Mouse (Mus musculus) spleen, adult 2 months (tissue): Measurements from ENCODE around the gene Tepsin. TPM values are rescaled to one million over a fixed set of nuclear protein-coding genes. Genes with fewer than 3 reads are reported as not detected.

Experiments
- DNase-seq, 2 experiments: peaks; one replicate each; pipeline versions ENCODE4 v3.0.0 to v3.0.0-alpha.2; 2012 to 2021; ENCODE audit warnings: low spot score in 2 of 2, low read depth in 1 of 2
- H3K27ac ChIP-seq: fragments of 200-500 bp; 2 replicates; pipeline ENCODE4 v1.5.1; 2012; ENCODE audit warnings: low read length, inconsistent platforms; ENCODE audit not compliant: insufficient read depth
- H3K27me3 ChIP-seq: fragments of 200-500 bp; 2 replicates; pipeline ENCODE4 v1.6.1; 2012; ENCODE audit warnings: mild to moderate bottlenecking, moderate library complexity, low read length, inconsistent platforms; ENCODE audit not compliant: control insufficient read depth, insufficient read depth
- H3K36me3 ChIP-seq: fragments of 200-500 bp; 2 replicates; pipeline ENCODE4 v1.6.1; 2012; ENCODE audit warnings: mild to moderate bottlenecking, low read length, inconsistent platforms; ENCODE audit not compliant: control insufficient read depth, insufficient read depth
- H3K4me1 ChIP-seq: fragments of 200-500 bp; 2 replicates; pipeline ENCODE4 v1.6.1; 2011; ENCODE audit warnings: inconsistent platforms; ENCODE audit not compliant: control insufficient read depth, insufficient read depth, insufficient read length
- H3K4me3 ChIP-seq: fragments of 200-500 bp; 2 replicates; pipeline ENCODE4 v1.5.1; 2011; ENCODE audit warnings: mild to moderate bottlenecking, inconsistent platforms; ENCODE audit not compliant: insufficient read depth, insufficient read length; ENCODE audit errors: extremely low read depth
- CTCF ChIP-seq: fragments of 200-500 bp; IDR thresholded peaks from 2 replicates; pipeline ENCODE4 v1.5.1; 2011; ENCODE audit warnings: mild to moderate bottlenecking, inconsistent platforms; ENCODE audit not compliant: insufficient read depth, insufficient read length, insufficient replicate concordance; ENCODE audit errors: extremely low read depth
- POLR2A ChIP-seq: fragments of 200-500 bp; IDR thresholded peaks from 2 replicates; pipeline ENCODE4 v1.6.1; 2011; ENCODE audit warnings: low read depth, low read length, inconsistent platforms
- WGBS: fragments of 180-500 bp; shearing (Covaris S2); methylation state at CpG from one replicate; pipeline ENCODE4 v1.1.7; 2018; 5-methylcytosine and 5-hydroxymethylcytosine counted together
- polyA plus RNA-seq: library from polyadenylated mRNA; depleted of rRNA; stranded (reverse); fragments of >200 nt; gene quantifications from 2 replicates; pipeline ENCODE4 v1.2.3, GENCODE M21; 2012; rRNA removed

Gene Tepsin
- 34.3 and 44.0 TPM in 2 replicates for polyA plus RNA-seq

GRCm38 (mm10) chr11:120098588-120099511 is at the start of gene Tepsin, which contains the start of gene Ndufaf8:
Tepsin (minus strand) TSS chr11:120098731.
Ndufaf8 (plus strand) TSS chr11:120098928.
- under 1% methylated on average over 77 of the region's 77 CpGs for WGBS
- Histone ChIP-seq H3K27me3 (no peaks in the 10 kb centered on the region), H3K4me3 (peak within 1 kb of the TSS; percentile 87), H3K36me3 (peaks cover 15% of the 10 kb centered on the region), H3K27ac (peak within 1 kb of the TSS; percentile 73), H3K4me1 (peaks cover 14% of the 10 kb centered on the region; the same call in 1 of the 2 replicates)
- TF ChIP-seq CTCF (no peak), POLR2A (peak; percentile 79)
- DNase-seq, result peak; percentile 92 to 97

- no peak for DNase-seq
- no peak overlapping the region for H3K4me3 ChIP-seq
- peaks cover 18% of the 10 kb centered on the region for H3K36me3 ChIP-seq
- no peak for TF ChIP-seq POLR2A
- no peak for TF ChIP-seq CTCF
- no peak overlapping the region for H3K27ac ChIP-seq
- no peaks in the 10 kb centered on the region for H3K27me3 ChIP-seq
- H3K4me1 ChIP-seq, result peaks cover 9% of the 10 kb centered on the region; the same call in 1 of the 2 replicates
- WGBS, result 76% methylated on average over 13 of the region's 13 CpGs
These were observed 45.4 kb upstream of the Tepsin start for GRCm38 (mm10) chr11:120143708-120144497.

GRCm38 (mm10) chr11:120142601-120143051 is 44.1 kb upstream of the Tepsin start:
- Histone ChIP-seq H3K27ac (no peak overlapping the region), H3K27me3 (no peaks in the 10 kb centered on the region), H3K4me1 (peaks cover 9% of the 10 kb centered on the region; the same call in 1 of the 2 replicates), H3K36me3 (peaks cover 23% of the 10 kb centered on the region), H3K4me3 (no peak overlapping the region)
- WGBS, result 23% methylated on average over 3 of the region's 3 CpGs
- TF ChIP-seq POLR2A (no peak), CTCF (no peak)
- DNase-seq, result peak in 1 of 2 experiments; percentile 32

GRCm38 (mm10) chr11:120140255-120140654 is 41.7 kb upstream of the Tepsin start:
- peaks cover 23% of the 10 kb centered on the region for H3K36me3 ChIP-seq
- peaks cover 9% of the 10 kb centered on the region; the same call in 1 of the 2 replicates for H3K4me1 ChIP-seq
- no peaks in the 10 kb centered on the region for H3K27me3 ChIP-seq
- TF ChIP-seq CTCF (no peak), POLR2A (no peak)
- no peak for DNase-seq
- no peak overlapping the region for H3K4me3 ChIP-seq
- 85% methylated on average over 6 of the region's 6 CpGs for WGBS
- no peak overlapping the region for H3K27ac ChIP-seq

GRCm38 (mm10) chr11:120139309-120139731 is 40.8 kb upstream of the Tepsin start:
- DNase-seq, result no peak
- no peaks in the 10 kb centered on the region for H3K27me3 ChIP-seq
- WGBS, result 64% methylated on average over 10 of the region's 10 CpGs
- H3K27ac ChIP-seq, result no peak overlapping the region
- H3K4me1 ChIP-seq, result peaks cover 9% of the 10 kb centered on the region; the same call in 1 of the 2 replicates
- H3K4me3 ChIP-seq, result no peak overlapping the region
- peaks cover 24% of the 10 kb centered on the region for H3K36me3 ChIP-seq
- no peak for TF ChIP-seq CTCF
- no peak for TF ChIP-seq POLR2A

GRCm38 (mm10) chr11:120137625-120138004 is 39.1 kb upstream of the Tepsin start:
- Histone ChIP-seq H3K4me1 (peaks cover 4% of the 10 kb centered on the region; the same call in 1 of the 2 replicates), H3K4me3 (no peak overlapping the region), H3K36me3 (peaks cover 28% of the 10 kb centered on the region), H3K27me3 (no peaks in the 10 kb centered on the region), H3K27ac (no peak overlapping the region)
- TF ChIP-seq CTCF (no peak), POLR2A (no peak)
- DNase-seq, result no peak
- 96% methylated on average over 5 of the region's 5 CpGs for WGBS
